Mouse (Mus musculus) neural tube, embryonic 15.5 days (tissue): ENCODE results near the gene Chil4. TPM values are rescaled to one million over a fixed set of nuclear protein-coding genes. Genes with fewer than 3 reads are reported as not detected.
"Not testable (repeated sequence)": the region's sequence is repeated elsewhere in the genome, so short reads cannot be mapped to it uniquely, and the experiment has no call there.

Experiments
- ATAC-seq: fragments of 200-750 bp; cut with Nextera tagmentation; 2 replicates; pipeline ENCODE4 v1.8.0; 2017; ENCODE audit warnings: mild to moderate bottlenecking, moderate TSS enrichment, moderate library complexity; ENCODE audit not compliant: low FRiP score
- H3K27ac ChIP-seq: fragments of 300-500 bp; sonication (generic); replicated peaks from 2 replicates; pipeline ENCODE4 v1.5.1; 2015; ENCODE audit warnings: mild to moderate bottlenecking, inconsistent platforms
- H3K27me3 ChIP-seq: fragments of 300-500 bp; sonication (generic); replicated peaks from 2 replicates; pipeline ENCODE4 v1.6.1; 2015; ENCODE audit warnings: inconsistent platforms
- H3K36me3 ChIP-seq: fragments of 300-500 bp; sonication (generic); 2 replicates; pipeline ENCODE4 v1.6.1; 2015; ENCODE audit warnings: inconsistent platforms
- H3K4me1 ChIP-seq: fragments of 300-500 bp; sonication (generic); 2 replicates; pipeline ENCODE4 v1.6.1; 2015; ENCODE audit warnings: inconsistent platforms
- H3K4me2 ChIP-seq: fragments of 300-500 bp; sonication (generic); 2 replicates; pipeline ENCODE4 v1.6.1; 2015; ENCODE audit warnings: inconsistent platforms, mild to moderate bottlenecking, moderate library complexity
- H3K4me3 ChIP-seq: fragments of 300-500 bp; sonication (generic); replicated peaks from 2 replicates; pipeline ENCODE4 v1.5.1; 2015; ENCODE audit warnings: mild to moderate bottlenecking, inconsistent platforms
- H3K9ac ChIP-seq: fragments of 300-500 bp; sonication (generic); replicated peaks from 2 replicates; pipeline ENCODE4 v1.6.1; 2015; ENCODE audit warnings: mild to moderate bottlenecking, inconsistent platforms
- H3K9me3 ChIP-seq: fragments of 300-500 bp; sonication (generic); replicated peaks from 2 replicates; pipeline ENCODE4 v1.6.1; 2016; ENCODE audit warnings: inconsistent platforms
- WGBS: fragments of 180-500 bp; shearing (Covaris S2); methylation state at CpG from one replicate; pipeline ENCODE4 v1.1.7; 2015; ENCODE audit warnings: mixed read lengths; 5-methylcytosine and 5-hydroxymethylcytosine counted together
- polyA plus RNA-seq: library from polyadenylated mRNA; unstranded; fragments of >200 nt; fragmentation: Nextera tagmentation; extraction: Ambion mirVana; gene quantifications from 2 replicates; pipeline ENCODE4 v1.2.1, GENCODE M21; 2015

The Chil4 gene
- polyA plus RNA-seq, 1 experiment from 2014 or later, result not detected

GRCm38 (mm10) chr3:106198030-106198429 is 21.3 kb downstream of the Chil4 start:
- H3K9me3 ChIP-seq, result peaks cover 23% of the 10 kb centered on the region; the same call in 1 of the 2 replicates
- 61% methylated on average over 1 of the region's 1 CpGs for WGBS
- not testable (repeated sequence) for H3K36me3 ChIP-seq, H3K4me2 ChIP-seq, H3K27me3 ChIP-seq, H3K27ac ChIP-seq, H3K9ac ChIP-seq, H3K4me3 ChIP-seq, ATAC-seq, H3K4me1 ChIP-seq

DNA sequence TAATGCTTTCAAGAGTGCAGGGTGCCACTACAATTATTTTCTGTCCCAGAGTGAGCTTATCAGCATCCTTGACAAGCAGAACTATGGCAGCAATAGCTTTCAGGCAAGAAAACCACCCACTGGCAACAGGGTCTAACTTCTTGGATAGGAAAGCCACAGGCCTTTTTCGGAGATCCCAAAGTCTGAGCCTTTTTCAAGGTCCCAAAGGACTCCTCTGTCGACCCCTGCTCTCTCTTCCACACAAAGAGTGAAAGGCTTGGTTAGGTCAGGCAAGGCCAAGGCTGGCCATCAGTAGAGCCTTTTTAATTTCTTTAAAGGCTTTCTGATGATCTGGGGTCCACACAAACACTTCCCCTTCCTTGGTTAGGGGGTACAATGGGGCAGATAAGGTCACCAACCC is 22.1 kb downstream of the Chil4 start:
- WGBS, result 77% methylated on average over 2 of the region's 2 CpGs
- not testable (repeated sequence) for H3K4me2 ChIP-seq, ATAC-seq, H3K27me3 ChIP-seq, H3K4me1 ChIP-seq, H3K9ac ChIP-seq, H3K4me3 ChIP-seq, H3K27ac ChIP-seq, H3K36me3 ChIP-seq
- peaks cover 23% of the 10 kb centered on the region; the same call in 1 of the 2 replicates for H3K9me3 ChIP-seq

DNA sequence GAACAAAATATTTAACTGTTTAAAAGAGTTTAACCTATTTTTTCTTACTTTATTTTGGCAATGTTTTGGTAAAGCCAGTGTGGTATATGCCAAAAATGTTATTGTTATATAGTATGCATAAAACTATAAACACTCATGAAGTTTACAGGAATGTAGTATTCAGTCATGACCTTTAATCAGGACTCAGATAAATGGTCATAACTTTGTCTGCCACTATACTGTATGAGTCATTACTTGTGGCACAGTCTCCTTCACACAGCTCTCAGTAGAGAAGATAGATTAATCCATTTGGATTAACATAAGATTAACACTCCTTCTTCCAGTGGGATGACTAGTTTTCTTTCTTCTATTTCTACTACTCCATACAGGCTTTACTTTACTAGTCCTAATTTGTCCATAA is 23.0 kb downstream of the Chil4 start:
- ATAC-seq, result no peak
- H3K4me1 ChIP-seq, result no peaks in the 10 kb centered on the region
- peaks cover 23% of the 10 kb centered on the region; the same call in 1 of the 2 replicates for H3K9me3 ChIP-seq
- no peak overlapping the region for H3K27ac ChIP-seq
- H3K4me2 ChIP-seq, result no peak overlapping the region
- H3K4me3 ChIP-seq, result no peak overlapping the region
- no peaks in the 10 kb centered on the region for H3K36me3 ChIP-seq
- H3K9ac ChIP-seq, result no peak overlapping the region
- H3K27me3 ChIP-seq, result no peaks in the 10 kb centered on the region

- no peak overlapping the region for H3K4me3 ChIP-seq
- no peak overlapping the region for H3K27ac ChIP-seq
- H3K4me1 ChIP-seq, result no peaks in the 10 kb centered on the region
- H3K27me3 ChIP-seq, result no peaks in the 10 kb centered on the region
- H3K9ac ChIP-seq, result no peak overlapping the region
- no peak for ATAC-seq
- H3K4me2 ChIP-seq, result no peak overlapping the region
- 93% methylated on average over 12 of the region's 12 CpGs for WGBS
- H3K36me3 ChIP-seq, result no peaks in the 10 kb centered on the region
- H3K9me3 ChIP-seq, result peaks cover 24% of the 10 kb centered on the region; the same call in 1 of the 2 replicates
Measured at GRCm38 (mm10) chr3:106195486-106195885, 23.8 kb downstream of the Chil4 start.

DNA sequence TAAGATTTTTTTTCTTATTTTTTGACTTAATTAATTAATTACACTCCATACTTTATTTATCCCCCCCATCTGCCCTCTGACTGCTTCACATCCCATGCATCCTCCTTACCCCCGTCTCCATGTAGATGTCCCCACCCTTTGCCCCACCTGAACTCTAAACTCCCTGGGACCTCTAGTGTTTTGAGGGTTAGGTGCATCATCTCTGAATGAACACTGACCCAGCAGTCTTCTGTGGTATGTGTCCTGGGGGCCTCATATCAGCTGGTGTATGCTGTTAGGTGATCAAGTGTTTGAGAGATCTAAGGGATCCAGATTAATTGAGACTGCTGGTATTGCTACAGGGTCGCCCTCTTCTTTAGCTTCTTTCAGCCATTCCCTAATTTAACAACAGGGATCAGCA is 31.3 kb downstream of the Chil4 start:
- no peak; the same call in 1 of the 2 replicates for ATAC-seq
- H3K4me1 ChIP-seq, result no peaks in the 10 kb centered on the region
- H3K27me3 ChIP-seq, result no peaks in the 10 kb centered on the region
- no peaks in the 10 kb centered on the region for H3K36me3 ChIP-seq
- peaks cover 27% of the 10 kb centered on the region for H3K9me3 ChIP-seq
- H3K4me3 ChIP-seq, result no peak overlapping the region
- H3K27ac ChIP-seq, result no peak overlapping the region
- H3K4me2 ChIP-seq, result no peak overlapping the region
- WGBS, result 87% methylated on average over 2 of the region's 2 CpGs
- H3K9ac ChIP-seq, result no peak overlapping the region

DNA sequence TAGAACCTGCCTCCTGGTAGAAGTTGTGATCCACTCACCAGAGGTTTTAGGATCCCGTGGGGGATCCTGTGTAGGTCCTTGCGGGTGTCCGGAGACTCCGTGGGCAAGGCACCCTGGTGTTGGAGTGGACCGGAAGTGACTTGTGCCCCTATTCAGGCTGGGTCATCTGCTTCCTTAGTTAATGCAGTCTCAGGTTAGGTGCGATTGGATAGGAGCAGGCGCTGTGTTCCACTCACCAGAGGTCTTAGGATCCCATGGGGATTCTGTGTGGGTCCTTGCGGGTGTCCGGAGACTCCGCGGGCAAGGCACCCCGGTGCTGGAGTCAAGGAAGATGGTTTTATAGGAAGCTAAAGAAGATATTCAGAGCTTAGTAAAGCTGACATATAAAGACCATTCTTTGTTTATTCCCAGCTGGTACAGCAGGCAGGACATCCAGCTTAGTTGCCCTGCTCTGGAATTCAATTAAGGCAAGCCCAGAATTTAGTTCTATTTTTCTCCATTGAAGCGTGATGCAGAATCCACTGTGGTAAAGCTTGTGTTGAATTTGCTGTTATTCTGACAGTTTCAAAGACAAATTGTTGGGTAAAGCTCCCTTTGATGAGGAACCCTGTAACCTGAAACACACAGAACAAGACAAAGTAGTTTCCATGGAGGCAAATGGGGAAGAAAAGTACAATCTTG is 41.7 kb downstream of the Chil4 start:
- Histone ChIP-seq H3K4me2 (no peak overlapping the region), H3K36me3 (no peaks in the 10 kb centered on the region), H3K9ac (no peak overlapping the region), H3K27me3 (no peaks in the 10 kb centered on the region), H3K27ac (no peak overlapping the region), H3K9me3 (peaks cover 15% of the 10 kb centered on the region; the same call in 1 of the 2 replicates), H3K4me1 (no peaks in the 10 kb centered on the region), H3K4me3 (no peak overlapping the region)
- WGBS, result 91% methylated on average over 13 of the region's 13 CpGs
- ATAC-seq, result no peak

GRCm38 (mm10) chr3:106174971-106175370 is 44.3 kb downstream of the Chil4 start:
- not testable (repeated sequence) for H3K4me1 ChIP-seq, H3K27me3 ChIP-seq, H3K9ac ChIP-seq, H3K27ac ChIP-seq, H3K4me3 ChIP-seq, ATAC-seq, H3K36me3 ChIP-seq, H3K9me3 ChIP-seq, H3K4me2 ChIP-seq
- WGBS, result 61% methylated on average over 2 of the region's 2 CpGs

DNA sequence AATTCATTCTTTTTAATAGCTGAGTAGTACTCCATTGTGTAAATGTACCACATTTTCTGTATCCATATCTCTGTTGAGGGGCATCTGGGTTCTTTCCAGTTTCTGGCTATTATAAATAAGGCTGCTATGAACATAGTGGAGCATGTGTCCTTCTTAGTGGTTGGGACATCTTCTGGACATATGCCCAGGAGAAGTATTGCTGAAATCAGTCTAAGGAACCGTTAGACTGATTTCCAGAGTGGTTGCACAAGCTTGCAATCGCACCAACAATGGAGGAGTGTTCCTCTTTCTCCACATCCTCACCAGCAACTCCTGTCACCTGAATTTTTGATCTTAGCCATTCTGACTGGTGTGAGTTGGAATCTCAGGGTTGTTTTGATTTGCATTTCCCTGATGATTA is 46.8 kb downstream of the Chil4 start:
- H3K9me3 ChIP-seq, H3K4me2 ChIP-seq, H3K27ac ChIP-seq, H3K27me3 ChIP-seq, H3K36me3 ChIP-seq, H3K4me1 ChIP-seq, ATAC-seq, H3K9ac ChIP-seq, H3K4me3 ChIP-seq: not testable (repeated sequence)
- WGBS, result 75% methylated on average over 2 of the region's 2 CpGs

DNA sequence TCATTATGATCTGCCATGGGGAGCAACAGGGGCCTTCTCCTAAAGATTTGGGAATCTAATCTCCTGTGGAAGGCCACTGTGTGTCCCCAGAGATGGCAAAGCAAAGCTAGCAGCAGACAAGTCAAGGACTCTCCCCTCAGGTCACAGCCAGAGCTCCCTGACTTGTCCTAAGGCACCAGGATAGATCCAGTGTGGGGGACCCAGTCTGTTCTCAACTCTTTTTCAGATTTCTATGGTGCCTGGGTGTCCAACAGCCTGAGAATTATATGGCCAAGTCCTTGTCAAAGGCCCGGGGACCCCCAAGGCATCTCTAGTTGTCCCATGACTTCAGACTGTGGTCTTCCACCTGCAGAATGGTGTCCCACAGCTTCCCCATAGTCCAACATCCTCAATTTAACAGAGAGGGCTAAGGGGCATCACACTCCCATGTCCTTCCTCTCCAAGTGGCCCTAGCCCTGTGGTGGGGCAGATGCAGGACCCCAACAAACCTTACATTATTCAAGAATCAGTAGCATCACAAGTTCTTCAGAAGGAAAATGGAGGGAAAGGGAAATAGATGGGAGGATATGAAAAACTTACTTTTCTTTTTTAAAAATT is 48.1 kb downstream of the Chil4 start:
- Histone ChIP-seq H3K4me2 (no peak overlapping the region), H3K27me3 (no peaks in the 10 kb centered on the region), H3K4me3 (no peak overlapping the region), H3K27ac (no peak overlapping the region), H3K36me3 (no peaks in the 10 kb centered on the region), H3K4me1 (no peaks in the 10 kb centered on the region), H3K9ac (no peak overlapping the region), H3K9me3 (0 out of 2 replicates have a peak, but pooled peaks cover 6% of the 10 kb centered on the region)
- ATAC-seq, result no peak; the same call in 1 of the 2 replicates
- 83% methylated on average over 1 of the region's 1 CpGs for WGBS

GRCm38 (mm10) chr3:106170522-106171053 is 48.7 kb downstream of the Chil4 start:
- H3K4me2 ChIP-seq, result no peak overlapping the region
- no peak overlapping the region for H3K4me3 ChIP-seq
- no peaks in the 10 kb centered on the region for H3K4me1 ChIP-seq
- H3K27ac ChIP-seq, result no peak overlapping the region
- H3K9ac ChIP-seq, result no peak overlapping the region
- no peak for ATAC-seq
- 0 out of 2 replicates have a peak, but pooled peaks cover 6% of the 10 kb centered on the region for H3K9me3 ChIP-seq
- no peaks in the 10 kb centered on the region for H3K36me3 ChIP-seq
- WGBS, result 77% methylated on average over 1 of the region's 1 CpGs
- no peaks in the 10 kb centered on the region for H3K27me3 ChIP-seq

GRCm38 (mm10) chr3:106167464-106167863 is 51.8 kb downstream of the Chil4 start, which contains the start of gene Chil3:
TSS of gene Chil3 (minus strand) at chr3:106167564.
- Histone ChIP-seq H3K9me3 (0 out of 2 replicates have a peak, but pooled peaks cover 6% of the 10 kb centered on the region), H3K4me2 (no peak within 1 kb of the TSS), H3K27me3 (no peaks in the 10 kb centered on the region), H3K4me1 (no peaks in the 10 kb centered on the region), H3K9ac (no peak within 1 kb of the TSS), H3K27ac (no peak within 1 kb of the TSS), H3K36me3 (no peaks in the 10 kb centered on the region), H3K4me3 (no peak within 1 kb of the TSS)
- WGBS, result 85% methylated on average over 3 of the region's 3 CpGs
- no peak for ATAC-seq

- Histone ChIP-seq H3K27me3 (no peaks in the 10 kb centered on the region), H3K9me3 (peaks cover 8% of the 10 kb centered on the region), H3K4me2 (no peak overlapping the region), H3K9ac (no peak overlapping the region), H3K4me3 (no peak overlapping the region), H3K4me1 (no peaks in the 10 kb centered on the region), H3K36me3 (no peaks in the 10 kb centered on the region), H3K27ac (no peak overlapping the region)
- 82% methylated on average over 2 of the region's 2 CpGs for WGBS
- ATAC-seq, result no peak
Measured at GRCm38 (mm10) chr3:106154413-106154812, 64.9 kb downstream of the Chil4 start.
